Mouse (Mus musculus): Measurements from ENCODE around the gene Snrpf. TPM values are rescaled to one million over a fixed set of nuclear protein-coding genes. Genes with fewer than 3 reads are reported as not detected.

The Snrpf gene
- polyA plus RNA-seq, 1 experiment from 2014 or later, result 146 TPM

Other genes with a start within 250 kb of the Snrpf start
- 206 and 215 TPM in 2 replicates for gene Lta4h, start 136.3 kb downstream of the Snrpf start, polyA plus RNA-seq (2015; fragmentation: Nextera tagmentation; extraction: Ambion mirVana)
- 0.25 and 0.44 TPM in 2 replicates for gene Hal, start 100.9 kb downstream of the Snrpf start, polyA plus RNA-seq (2015; fragmentation: Nextera tagmentation; extraction: Ambion mirVana)
- 0.21 and 0.48 TPM in 2 replicates for gene Amdhd1, start 49.7 kb downstream of the Snrpf start, polyA plus RNA-seq (2015; fragmentation: Nextera tagmentation; extraction: Ambion mirVana)
- gene Ccdc38, start 49.1 kb downstream of the Snrpf start, polyA plus RNA-seq (2015; fragmentation: Nextera tagmentation; extraction: Ambion mirVana), result 0.56 and 0.62 TPM in 2 replicates
- 0.87 and 1.2 TPM in 2 replicates for gene Ntn4, start 51.0 kb upstream of the Snrpf start, polyA plus RNA-seq (2015; fragmentation: Nextera tagmentation; extraction: Ambion mirVana)
- gene Usp44, start 241.8 kb upstream of the Snrpf start, polyA plus RNA-seq (2015; fragmentation: Nextera tagmentation; extraction: Ambion mirVana), result 1.9 and 2.9 TPM in 2 replicates

All from embryonic facial prominence, embryonic 13.5 days (tissue).